Mouse (Mus musculus): ENCODE results near the gene Pdzk1ip1.

Pdzk1ip1 gene

GRCm38 (mm10) chr4:115088611-115089338 lies at the start of gene Pdzk1ip1:
Gene Pdzk1ip1, plus strand, starts transcription at chr4:115088708.
- DNase-seq (ENCODE audit: low spot score in 2 of 2) = no peak

GRCm38 (mm10) chr4:115045621-115046020 lies 42.9 kb upstream of the Pdzk1ip1 start:
- DNase-seq (ENCODE audit: low spot score in 2 of 2) = no peak

DNA sequence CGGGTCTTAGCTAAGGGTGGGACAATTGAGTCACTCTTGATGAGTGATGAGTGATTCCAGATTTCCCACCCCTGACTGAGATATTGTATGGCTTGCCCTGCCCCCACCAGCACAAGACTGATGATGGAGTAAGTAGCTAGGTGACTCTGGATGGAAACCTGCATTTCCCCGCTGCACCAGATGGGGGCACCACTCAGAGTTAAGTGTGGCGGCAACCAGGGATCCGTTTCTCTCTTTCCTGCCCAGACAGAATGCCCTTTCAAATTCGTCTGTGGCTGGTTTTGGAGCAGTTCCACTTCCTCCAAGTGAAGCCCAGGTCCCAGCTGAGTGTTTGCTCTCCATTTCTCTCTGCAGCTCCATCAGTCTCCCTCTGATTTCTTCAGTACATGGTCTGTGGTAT lies 40.8 kb upstream of the Pdzk1ip1 start:
- peak; percentile 15 to 57 for DNase-seq (ENCODE audit: low spot score in 2 of 2)

DNA sequence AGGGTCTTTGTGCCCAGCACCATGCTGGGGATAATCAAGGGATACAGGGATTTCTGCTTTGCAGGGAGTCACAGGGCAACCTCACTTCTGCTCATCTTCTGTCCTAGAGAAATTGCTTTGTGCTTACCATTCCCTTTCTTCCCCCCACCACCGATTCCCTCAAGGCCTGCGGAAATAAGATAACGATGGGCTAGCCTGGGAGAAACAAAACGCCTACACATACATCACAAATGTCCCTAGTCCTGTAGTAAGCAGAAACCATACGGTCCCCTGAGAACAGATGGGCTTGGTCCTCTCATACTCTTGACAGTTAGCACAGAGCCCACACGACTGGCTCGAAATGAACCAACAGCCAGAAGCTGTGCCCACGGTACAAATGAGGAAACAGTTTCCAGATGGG lies 40.3 kb upstream of the Pdzk1ip1 start:
- DNase-seq (ENCODE audit: low spot score in 2 of 2) = no peak

GRCm38 (mm10) chr4:115051245-115051644 lies 37.3 kb upstream of the Pdzk1ip1 start:
- no peak for DNase-seq (ENCODE audit: low spot score in 2 of 2)

DNA sequence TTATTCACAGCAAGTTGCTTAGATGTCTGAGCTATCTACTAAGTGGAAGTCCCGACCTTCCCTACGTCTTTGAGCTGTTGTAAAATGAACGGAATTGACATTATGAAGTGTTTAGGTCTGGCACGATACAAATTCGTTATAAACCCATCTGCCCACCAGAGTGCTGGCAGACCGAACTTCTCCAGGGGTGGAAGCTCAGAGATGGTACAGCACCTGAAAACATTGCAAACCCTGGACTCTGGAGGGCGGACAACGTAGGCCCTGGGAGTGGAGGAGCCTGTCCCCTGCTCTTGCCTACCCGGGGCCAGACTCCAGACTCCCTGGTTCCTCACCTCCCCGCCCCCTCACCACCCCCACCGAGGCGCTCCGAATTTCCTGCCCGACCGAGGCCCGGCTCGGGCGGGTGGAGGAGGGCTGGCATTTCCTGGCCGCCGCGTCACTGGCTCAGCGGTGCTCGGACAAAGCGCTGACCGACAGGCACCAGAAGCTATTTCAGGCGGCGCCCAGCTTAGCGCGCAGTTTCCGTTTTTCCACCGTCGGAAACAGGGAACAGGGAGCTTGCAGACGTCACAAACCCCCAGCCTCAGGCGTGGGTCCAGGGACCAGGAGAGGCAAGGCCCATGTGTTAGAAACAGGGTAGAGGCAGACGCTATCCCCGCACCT lies 36.0 kb upstream of the Pdzk1ip1 start:
- DNase-seq (ENCODE audit: low spot score in 2 of 2) = no peak

- no peak for DNase-seq (ENCODE audit: low spot score in 2 of 2)
These were observed 33.5 kb upstream of the Pdzk1ip1 start for GRCm38 (mm10) chr4:115055044-115055443.

- no peak for DNase-seq (ENCODE audit: low spot score in 2 of 2)
These were observed 32.8 kb upstream of the Pdzk1ip1 start for GRCm38 (mm10) chr4:115055691-115056090.

DNA sequence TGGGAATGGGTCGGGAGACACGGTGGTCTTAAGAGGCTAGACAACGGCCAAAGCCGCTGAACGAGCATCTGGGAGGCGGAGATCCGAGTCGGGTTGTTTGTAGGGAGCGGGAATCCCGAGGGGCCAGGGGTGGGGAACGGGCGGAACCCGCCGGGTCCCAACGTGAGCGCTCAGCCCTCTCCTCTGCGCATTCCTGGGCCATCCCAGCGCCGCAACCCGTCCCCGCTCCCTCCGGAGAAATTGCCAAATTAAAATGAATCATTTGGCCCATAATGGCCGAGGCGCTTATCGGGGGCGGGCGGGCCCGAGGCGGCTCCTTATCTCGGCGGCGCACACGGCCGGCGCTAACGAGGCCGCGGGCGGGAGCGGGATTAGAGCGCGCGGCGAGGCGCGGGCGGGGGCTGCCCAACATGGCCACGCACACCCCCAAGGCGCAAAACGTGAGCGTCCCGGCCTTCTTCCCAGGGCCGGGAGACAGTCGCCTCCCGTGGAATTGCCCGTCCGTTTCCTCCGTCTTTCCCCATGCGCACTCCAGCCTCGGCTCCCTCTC lies 32.1 kb upstream of the Pdzk1ip1 start, which contains the start of gene Tal1:
TSS of gene Tal1 (plus strand) at position 56 of the 550 bp plus-strand sequence.
- DNase-seq (ENCODE audit: low spot score in 2 of 2) = no peak

DNA sequence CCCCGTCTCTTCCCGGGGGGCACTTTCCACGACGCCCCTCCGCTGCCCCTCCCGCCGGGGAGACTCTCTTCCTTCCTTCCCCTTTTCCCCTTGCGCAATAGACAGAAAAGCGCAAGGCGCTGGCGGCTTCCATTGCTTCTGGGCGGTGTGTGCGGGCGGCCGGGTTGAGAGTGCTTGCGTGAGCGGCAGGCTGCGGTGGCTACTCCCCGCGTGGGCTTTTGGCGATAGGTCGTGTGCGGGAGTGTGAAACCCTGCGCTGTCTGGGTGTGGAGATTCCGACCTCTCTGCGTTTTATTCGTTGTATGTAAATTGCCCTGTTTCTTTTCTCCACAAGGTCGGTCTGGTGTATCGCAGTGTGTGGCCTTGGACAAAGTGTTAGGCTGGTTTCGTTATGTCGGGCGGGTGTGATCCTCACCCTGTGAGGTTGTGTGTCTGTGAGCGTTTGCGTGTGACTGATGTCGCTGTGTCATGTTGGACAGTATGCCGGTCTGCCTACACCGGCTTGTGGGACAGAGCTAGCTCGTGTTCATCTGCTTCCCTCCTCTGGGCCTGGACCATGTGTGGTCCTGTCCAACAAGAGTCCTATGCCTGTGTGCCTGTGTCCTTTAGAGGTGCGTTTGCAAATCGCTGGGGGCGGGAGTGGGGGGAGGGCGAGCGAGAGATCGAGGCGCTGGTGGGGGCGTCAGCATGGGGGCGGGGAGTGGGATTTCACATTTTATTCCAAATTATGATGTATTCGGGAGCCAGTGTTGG lies 31.4 kb upstream of the Pdzk1ip1 start:
- no peak for DNase-seq (ENCODE audit: low spot score in 2 of 2)

GRCm38 (mm10) chr4:115057674-115058316 lies 30.7 kb upstream of the Pdzk1ip1 start:
- DNase-seq (ENCODE audit: low spot score in 2 of 2) = no peak

- no peak for DNase-seq (ENCODE audit: low spot score in 2 of 2)
These were observed 30.2 kb upstream of the Pdzk1ip1 start for GRCm38 (mm10) chr4:115058317-115058761.

- DNase-seq (ENCODE audit: low spot score in 2 of 2) = no peak
These were observed 29.5 kb upstream of the Pdzk1ip1 start for GRCm38 (mm10) chr4:115058871-115059590.

DNA sequence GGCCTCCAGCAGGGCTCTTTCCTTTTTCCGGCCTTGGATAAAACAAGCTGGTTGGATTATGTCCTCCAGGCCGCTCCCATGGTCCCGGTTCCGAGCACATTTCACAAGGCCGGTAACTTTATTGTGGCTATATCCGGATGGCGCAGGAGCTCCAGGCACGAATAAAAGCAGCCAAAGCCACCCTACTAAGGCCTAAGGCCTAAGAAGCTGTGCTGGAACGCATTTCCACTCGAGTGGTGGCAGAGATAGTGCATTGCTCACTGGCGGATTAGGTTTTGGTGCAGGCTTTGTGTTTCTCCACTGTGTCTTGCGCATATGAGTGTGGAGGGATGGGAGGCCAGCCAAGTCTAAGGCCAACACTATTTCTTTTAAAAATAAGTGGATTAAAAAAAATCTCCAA lies 28.6 kb upstream of the Pdzk1ip1 start:
- DNase-seq (ENCODE audit: low spot score in 2 of 2) = no peak

DNA sequence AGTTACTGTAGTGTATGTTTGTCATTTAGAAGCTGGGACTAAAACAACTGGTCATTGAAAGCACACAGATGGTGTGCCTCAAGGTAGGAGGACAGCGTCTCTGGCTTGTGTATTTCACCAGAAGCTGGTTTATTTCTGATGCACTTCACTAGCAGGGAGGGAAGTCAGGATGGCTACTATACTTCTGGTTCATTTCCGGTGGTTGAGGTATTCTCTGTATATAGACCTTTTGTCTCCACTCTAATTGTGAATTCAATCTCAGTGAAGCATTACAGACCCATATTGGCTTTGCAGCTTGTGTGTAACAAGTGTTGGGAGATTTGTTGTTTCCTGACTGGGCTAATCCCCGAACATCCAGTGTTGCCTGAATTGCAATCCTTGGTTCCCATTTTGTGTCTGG lies 27.8 kb upstream of the Pdzk1ip1 start:
- no peak for DNase-seq (ENCODE audit: low spot score in 2 of 2)

DNA sequence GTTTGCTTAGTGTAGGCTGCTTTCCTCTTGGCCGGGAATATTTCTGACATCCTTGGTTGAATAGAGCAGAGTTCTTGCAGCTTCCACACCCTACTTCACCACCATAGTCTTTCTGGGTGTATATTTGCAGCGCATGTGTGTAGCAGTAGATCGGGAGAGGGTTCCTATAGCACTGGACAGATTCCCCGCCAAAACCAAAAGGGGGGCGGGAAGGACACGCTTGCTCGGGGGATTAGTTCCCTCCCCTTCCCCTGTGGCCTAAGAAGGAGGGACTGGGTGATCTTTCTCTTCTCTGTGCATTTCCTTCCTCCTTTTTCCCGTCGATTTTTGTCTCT lies 26.0 kb upstream of the Pdzk1ip1 start:
- no peak for DNase-seq (ENCODE audit: low spot score in 2 of 2)

DNA sequence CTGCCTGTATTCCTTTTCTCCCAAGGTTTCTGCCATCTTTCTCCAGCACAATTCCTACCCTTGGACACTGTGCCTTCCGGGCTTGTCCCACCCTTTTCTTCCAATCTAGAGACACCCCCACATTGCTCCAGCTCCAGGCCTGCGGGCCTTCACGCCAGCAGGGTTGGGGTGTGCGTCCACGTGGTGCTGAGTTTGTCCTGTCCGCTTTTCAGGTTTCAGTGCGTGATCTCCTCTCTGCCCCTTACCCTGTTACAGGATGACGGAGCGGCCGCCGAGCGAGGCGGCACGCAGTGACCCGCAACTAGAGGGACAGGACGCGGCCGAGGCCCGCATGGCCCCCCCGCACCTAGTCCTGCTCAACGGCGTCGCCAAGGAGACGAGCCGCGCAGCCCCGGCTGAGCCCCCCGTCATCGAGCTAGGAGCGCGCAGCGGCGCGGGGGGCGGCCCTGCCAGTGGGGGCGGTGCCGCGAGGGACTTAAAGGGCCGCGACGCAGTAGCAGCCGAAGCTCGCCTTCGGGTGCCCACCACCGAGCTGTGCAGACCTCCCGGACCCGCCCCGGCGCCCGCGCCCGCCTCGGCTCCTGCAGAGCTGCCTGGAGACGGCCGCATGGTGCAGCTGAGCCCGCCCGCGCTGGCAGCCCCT lies 25.5 kb upstream of the Pdzk1ip1 start:
- no peak for DNase-seq (ENCODE audit: low spot score in 2 of 2)

GRCm38 (mm10) chr4:115063518-115064239 lies 24.8 kb upstream of the Pdzk1ip1 start:
- no peak for DNase-seq (ENCODE audit: low spot score in 2 of 2)

DNA sequence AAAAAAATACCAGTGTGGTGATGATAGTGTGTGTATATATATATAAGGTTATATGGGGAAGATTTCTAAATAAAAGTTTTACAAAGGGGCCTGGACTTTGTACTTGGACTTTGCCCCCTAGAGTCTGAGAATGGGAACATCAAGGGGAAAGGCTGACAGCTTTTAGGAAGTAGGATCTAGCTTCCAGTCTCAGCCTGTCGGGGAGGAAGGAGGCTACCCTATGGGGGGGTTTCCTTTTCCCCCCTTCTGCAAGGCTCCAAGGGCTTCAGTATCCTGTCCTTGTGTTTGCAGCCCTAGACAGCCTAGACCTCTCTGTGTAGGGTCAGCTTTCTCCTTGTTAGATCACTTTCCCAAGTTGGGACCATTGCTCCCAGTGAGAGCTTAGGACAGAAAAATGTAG lies 16.8 kb upstream of the Pdzk1ip1 start:
- no peak for DNase-seq (ENCODE audit: low spot score in 2 of 2)

GRCm38 (mm10) chr4:115074789-115075188 lies 13.7 kb upstream of the Pdzk1ip1 start:
- DNase-seq (ENCODE audit: low spot score in 2 of 2) = no peak
